Mouse (Mus musculus) lung, postnatal 10 days (tissue): ENCODE measurements around the gene Serpinb6a.

Experiments
- DNase-seq: peaks from one replicate; pipeline ENCODE4 v3.0.0; 2021

Serpinb6a gene

DNA sequence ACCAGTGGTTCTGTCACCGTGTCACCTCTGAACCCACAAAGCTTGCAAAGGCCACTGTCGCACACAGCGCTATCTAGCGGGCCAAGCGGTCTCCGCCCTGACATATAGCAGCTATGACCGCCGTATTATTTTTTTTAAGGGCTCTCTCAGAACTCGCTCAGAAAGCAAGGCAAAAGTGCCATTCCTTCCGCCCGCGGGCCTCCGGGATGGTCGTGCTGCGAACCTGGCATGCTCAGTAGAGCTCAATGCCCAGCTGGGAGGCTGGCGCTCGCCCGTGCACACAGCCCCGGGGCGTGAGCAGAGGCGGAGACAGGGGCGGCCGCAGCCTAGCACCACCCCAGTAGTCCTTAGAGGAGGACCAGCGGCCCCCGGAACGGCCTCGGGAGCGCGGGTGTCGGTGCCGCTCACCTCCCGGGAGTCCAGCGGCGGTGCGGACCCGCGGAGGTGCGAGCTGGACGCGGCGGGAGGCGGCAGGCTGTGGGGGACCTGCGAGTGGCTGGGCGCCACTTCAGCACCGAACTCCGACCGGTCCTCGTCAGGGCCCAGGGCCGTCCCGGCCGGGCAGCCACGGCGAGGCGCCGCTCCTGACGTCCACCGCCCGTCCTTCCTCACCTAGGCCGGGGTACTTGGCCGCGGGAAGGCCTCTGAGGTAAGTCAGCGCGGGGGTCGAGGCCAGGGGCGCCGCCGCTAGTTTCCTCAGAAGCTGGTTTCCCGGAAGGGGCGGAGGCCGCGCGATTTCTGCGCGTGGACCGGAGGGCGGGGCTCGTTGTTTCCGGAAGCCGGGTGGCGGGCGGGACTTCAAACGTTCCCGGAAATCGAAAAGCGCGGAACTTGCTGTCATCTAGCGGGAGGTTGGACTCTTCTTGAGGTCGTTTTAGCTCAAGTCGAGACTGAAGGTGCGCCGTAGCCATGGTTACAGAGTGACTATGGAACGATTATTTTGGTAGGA lies at the start of gene Serpinb6a, which contains the start of gene Ripk1:
Gene Serpinb6a, minus strand, starts transcription at position 737 of the 949 bp plus-strand sequence.
Gene Ripk1, plus strand, starts transcription at position 306 of the 949 bp plus-strand sequence.
- DNase-seq: peak; percentile 96

DNA sequence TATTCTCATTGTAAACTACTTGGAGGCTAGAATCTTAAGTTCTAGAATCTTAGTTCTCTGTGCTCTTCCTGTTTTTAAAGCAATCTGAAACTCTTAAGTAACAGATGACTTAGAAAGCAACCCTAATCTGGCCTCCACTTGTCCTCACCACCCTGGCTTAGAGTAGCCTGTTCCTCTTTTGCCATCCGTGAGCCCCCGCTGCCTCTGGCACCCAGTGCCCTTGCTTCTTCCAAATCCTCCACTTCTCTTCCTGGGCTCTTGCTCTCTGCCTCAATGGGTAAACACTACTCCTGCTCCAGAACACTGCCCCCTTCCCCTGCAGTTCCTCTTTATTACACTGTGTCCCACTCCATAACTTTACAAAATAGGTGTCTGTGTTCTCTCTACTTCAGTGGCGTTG lies 49.1 kb upstream of the Serpinb6a start:
- DNase-seq: no peak

- DNase-seq: no peak
Observed at GRCm38 (mm10) chr13:34050479-34050878, 47.9 kb upstream of the Serpinb6a start.

GRCm38 (mm10) chr13:34047526-34047925 lies 44.9 kb upstream of the Serpinb6a start:
- DNase-seq: no peak

- peak; percentile 92 for DNase-seq
Observed at GRCm38 (mm10) chr13:34046421-34047012, 43.9 kb upstream of the Serpinb6a start.

- DNase-seq: no peak
Observed at GRCm38 (mm10) chr13:34045511-34046249, 43.1 kb upstream of the Serpinb6a start.

DNA sequence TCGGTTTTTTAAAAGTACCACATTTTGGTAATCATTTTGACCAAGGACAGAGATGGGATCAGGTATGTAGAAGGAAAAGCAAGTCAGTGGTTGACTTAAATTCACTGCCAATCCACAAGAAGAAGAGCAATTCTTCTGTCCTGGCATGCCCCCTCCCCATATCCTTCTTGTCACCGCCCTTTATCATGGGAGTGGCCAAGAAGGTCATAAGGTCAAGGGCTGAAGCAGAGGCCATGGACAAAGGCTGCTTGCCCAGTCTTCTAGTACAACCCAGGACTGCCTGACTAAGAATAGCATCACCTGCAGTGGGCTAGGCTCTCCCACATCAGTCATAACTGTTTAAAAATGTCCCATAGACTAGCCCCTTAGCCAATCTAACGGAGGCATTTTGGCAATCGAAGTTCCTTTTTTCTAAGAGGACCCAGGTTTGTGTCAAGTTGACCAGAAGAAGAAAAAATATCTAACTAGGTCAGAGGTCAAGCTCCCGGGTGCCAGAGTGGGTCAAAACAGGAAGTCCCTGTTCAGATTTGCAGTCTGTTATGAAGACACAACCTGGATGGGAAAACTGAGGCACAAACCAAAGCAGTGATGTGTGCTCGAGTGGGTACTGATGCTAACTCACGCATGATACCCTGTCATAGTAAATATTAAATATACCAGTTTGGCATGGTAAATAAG lies 41.3 kb upstream of the Serpinb6a start:
- no peak for DNase-seq

DNA sequence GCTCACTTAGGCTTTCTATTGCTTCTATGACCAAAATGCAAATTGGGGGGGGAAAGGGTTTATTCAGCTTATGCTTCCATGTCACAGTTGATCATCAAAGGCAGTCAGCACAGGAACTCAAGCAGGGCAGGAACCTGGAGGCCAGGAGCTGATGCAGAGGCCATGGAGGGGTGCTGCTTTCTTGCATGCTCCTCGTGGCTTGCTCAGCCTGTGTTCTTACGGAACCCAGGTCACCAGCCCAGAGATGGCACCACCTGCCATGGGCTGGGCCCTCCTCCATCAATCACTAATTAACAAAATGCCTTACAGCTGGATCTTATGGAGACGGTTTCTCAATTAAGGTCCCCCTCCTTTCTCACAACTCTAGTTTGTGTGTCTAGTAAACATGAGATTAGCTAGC lies 37.5 kb upstream of the Serpinb6a start:
- DNase-seq: no peak

GRCm38 (mm10) chr13:34038901-34039341 lies 36.3 kb upstream of the Serpinb6a start:
- no peak for DNase-seq

DNA sequence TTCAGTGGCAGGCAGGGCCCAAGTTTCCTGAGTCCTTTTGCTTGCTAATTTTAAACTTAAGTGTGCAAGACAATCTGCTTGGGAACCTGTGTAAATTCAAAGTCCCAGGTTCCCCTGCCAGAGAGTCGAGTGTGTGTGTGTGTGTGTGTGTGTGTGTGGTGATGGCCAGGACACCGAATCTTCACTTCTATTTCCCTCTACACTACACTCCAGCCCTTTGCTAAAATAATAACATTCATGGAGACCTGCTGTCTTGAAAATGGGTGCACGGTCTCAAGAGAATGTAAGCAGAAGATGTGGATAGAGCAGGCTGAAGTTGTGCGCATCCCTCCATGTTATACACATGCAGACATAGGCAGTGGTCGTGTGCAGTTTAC lies 35.5 kb upstream of the Serpinb6a start:
- no peak for DNase-seq

DNA sequence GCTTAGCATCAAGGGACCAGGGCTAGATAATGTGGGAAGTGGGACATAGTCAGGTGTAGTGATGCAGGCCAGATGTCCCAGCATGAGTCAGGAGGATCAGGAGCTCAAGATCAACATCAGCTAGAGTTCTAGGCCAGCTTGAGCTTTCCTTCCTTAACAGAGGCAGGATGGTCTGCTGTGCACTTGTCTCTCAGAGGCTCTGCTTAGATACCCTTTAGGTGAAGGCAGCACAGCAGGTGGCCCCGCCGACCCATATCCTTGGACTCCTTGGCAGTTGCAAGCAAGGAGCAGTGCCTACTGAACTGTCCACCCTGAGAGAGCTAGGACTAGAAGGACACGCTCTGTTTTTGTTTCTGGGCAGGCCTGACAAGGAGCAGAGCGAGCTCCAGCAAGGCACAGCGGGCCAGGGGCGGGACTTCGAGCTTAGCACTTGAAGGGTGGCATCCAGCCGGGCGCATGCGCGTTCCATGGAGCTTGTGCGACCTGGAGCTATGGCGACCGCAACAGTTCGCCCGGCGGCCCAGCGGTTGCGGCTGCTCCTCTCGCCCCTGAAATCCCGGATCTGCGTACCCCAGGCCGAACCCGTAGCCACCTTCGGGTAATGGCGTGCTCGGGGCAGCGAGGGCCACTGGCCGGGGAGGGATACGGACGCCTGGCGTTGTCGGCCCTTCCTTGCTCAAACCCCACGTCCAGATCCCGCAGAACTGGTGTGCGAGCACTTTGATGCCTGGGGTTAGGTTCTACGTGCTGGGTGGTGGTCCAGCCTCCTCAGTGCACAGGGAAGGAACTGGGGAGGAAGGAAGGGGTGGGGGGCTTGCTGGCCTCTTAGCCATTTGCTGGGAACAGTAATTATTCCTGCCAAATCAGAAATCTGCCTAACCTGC lies 34.8 kb upstream of the Serpinb6a start, which contains the start of gene Bphl:
Gene Bphl, plus strand, starts transcription at position 426 of the 884 bp plus-strand sequence.
- DNase-seq: peak; percentile 96

- no peak for DNase-seq
Observed at GRCm38 (mm10) chr13:34036726-34037125, 34.1 kb upstream of the Serpinb6a start.

DNA sequence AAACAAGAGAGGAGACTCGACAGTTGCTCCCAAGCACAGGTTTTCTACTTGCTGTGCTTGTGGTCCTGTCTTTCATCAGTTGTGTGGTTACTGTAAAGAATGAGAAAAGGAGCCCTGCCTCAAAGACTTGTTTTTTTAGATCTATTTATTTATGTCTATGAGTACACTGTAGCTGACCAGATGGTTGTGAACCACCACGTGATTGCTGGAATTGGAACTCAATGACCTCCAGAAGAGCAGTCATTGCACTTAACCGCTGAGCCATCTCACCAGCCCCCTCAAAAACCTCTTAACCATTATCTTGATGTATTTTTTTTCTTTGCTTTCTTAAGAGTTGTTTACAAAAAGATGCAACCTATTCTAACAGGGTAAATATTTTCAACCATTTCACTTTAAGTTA lies 32.8 kb upstream of the Serpinb6a start:
- DNase-seq: no peak

GRCm38 (mm10) chr13:34032041-34032440 lies 29.4 kb upstream of the Serpinb6a start:
- no peak for DNase-seq

DNA sequence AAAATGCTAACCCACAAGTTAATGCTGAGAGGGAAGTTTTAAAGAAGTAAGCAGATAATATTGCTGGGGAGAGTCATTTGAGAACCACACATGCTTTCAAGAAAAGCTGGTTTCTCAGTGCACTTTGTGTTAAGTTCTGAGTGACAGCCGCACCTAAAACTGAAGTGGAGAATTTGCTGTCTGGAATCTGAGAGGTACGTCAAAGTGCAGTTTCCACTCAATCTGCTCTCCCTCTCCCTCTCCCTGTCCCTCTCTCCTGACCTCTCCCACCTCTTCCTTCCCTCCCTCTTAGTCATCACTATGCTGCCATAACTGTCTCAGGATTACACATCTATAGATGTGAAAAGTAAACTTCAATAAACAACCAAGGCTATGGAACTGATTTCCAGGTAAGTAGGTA lies 19.4 kb upstream of the Serpinb6a start:
- DNase-seq: no peak

DNA sequence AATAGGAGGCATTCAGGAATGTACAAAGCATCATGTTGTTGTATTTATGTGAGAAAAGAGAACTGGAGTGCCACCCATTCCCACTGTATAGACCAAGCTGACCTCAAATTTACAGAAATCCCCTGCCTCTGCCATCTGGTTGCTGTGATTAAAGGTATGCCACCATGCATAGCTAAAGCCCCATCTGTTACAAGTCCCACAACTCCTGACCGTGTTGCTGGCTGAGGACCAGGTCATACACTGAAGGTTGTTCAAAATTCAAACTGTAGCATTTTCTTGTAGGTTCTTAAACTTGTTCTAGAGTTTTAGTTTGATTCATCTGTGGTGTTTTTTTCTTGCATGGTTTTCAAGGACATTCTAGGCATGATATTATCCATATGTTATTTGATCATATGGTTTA lies 15.9 kb upstream of the Serpinb6a start:
- DNase-seq: no peak

GRCm38 (mm10) chr13:34016927-34017569 lies 14.5 kb upstream of the Serpinb6a start:
- no peak for DNase-seq

- DNase-seq: no peak
Observed at GRCm38 (mm10) chr13:34007234-34007633, 4.6 kb upstream of the Serpinb6a start.

DNA sequence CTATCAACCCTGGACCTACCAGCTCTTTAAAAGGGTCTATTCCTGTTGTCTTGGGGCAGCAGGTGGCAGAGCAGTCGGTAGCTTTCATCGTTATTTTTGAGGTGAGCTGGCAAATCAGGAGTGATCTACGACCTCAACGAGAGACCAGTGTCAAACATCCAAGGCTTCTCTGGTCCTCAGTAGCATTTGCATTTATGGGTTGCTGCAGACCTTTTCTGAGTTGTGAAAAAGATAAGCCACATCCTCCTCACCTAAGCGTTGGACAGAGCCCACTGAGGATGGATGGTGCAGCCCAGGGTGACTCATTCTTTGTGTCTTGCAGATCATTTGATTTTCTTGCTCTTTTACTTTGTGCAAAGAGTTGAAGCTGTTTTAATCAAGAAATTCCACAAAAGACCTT lies 464 bp upstream of the Serpinb6a start:
- no peak for DNase-seq

DNA sequence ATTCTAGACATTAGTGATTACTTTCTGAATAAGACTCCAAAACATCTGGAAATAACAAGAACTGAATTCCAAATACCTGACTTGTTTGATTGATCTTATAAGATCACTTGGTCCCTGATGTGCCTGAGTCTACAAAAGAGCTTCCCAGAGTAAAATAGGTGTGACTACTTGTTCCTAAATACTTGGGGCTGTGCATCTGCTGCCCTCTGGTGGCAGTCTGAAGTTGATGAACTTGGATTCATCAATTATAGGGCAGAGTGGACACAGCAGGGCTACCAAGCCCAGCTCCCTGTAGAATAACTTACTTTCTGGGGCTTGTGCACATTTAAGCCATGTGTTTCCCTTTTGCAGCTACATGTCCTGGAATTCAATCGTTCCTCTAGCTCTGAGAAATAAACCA lies 7.4 kb downstream of the Serpinb6a start:
- peak; percentile 80 for DNase-seq

DNA sequence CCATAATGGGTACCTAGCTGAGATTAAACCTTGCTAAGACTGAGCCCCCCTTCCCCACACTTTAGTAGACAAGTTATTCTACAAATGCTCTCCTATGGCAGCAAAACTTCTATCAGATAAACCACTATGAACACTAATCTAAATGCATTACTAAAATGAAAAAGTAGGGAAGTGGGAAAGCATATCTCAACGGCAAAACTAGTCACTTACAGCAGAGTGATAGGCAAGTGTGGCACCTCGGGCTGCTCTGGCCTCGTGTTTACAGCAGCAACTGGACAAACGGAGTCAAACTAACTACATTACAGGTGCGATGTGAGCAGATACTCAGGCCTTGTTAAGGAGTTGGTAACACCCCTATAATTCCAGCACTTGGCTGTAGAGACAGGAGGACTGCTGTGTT lies 13.0 kb downstream of the Serpinb6a start:
- no peak for DNase-seq
